Mouse (Mus musculus) brain, adult 2 months (tissue): ENCODE measurements around the gene Atp10b.
"Not testable (repeated sequence)": the region's sequence is repeated elsewhere in the genome, so short reads cannot be mapped to it uniquely, and the experiment has no call there.

Source experiments
- DNase-seq: peaks from one replicate; pipeline ENCODE4 v3.0.0; 2011; ENCODE audit warnings: low read depth, low spot score

Gene Atp10b

GRCm38 (mm10) chr11:43149577-43149976 is at the start of gene Atp10b:
Gene Atp10b, plus strand, starts transcription at chr11:43149877.
- no peak for DNase-seq

- DNase-seq: peak; percentile 62
These were observed 48.3 kb upstream of the Atp10b start for GRCm38 (mm10) chr11:43101357-43101756.

GRCm38 (mm10) chr11:43125908-43126477 is 23.7 kb upstream of the Atp10b start:
- DNase-seq: no peak

GRCm38 (mm10) chr11:43126573-43126972 is 23.1 kb upstream of the Atp10b start:
- not testable (repeated sequence) for DNase-seq

- DNase-seq: peak; percentile 81
These were observed 8.4 kb upstream of the Atp10b start for GRCm38 (mm10) chr11:43141296-43141695.

- DNase-seq: peak; percentile 75
These were observed 6.9 kb upstream of the Atp10b start for GRCm38 (mm10) chr11:43142811-43143210.

- DNase-seq: peak; percentile 20
These were observed 5.5 kb upstream of the Atp10b start for GRCm38 (mm10) chr11:43144178-43144577.

- DNase-seq: not testable (repeated sequence)
These were observed 4.8 kb upstream of the Atp10b start for GRCm38 (mm10) chr11:43144882-43145281.

GRCm38 (mm10) chr11:43147380-43147779 is 2.3 kb upstream of the Atp10b start:
- peak; percentile 29 for DNase-seq

GRCm38 (mm10) chr11:43148341-43148740 is 1.3 kb upstream of the Atp10b start:
- no peak for DNase-seq

- peak; percentile 57 for DNase-seq
These were observed 5.3 kb downstream of the Atp10b start for GRCm38 (mm10) chr11:43155004-43155403.

- no peak for DNase-seq
These were observed 5.7 kb downstream of the Atp10b start for GRCm38 (mm10) chr11:43155417-43155816.

- DNase-seq: no peak
These were observed 9.1 kb downstream of the Atp10b start for GRCm38 (mm10) chr11:43158814-43159213.

GRCm38 (mm10) chr11:43160188-43160942 is 10.7 kb downstream of the Atp10b start:
- DNase-seq: no peak

- DNase-seq: no peak
These were observed 20.9 kb downstream of the Atp10b start for GRCm38 (mm10) chr11:43170601-43171000.

- DNase-seq: no peak
These were observed 24.9 kb downstream of the Atp10b start for GRCm38 (mm10) chr11:43174359-43175116.

- no peak for DNase-seq
These were observed 32.7 kb downstream of the Atp10b start for GRCm38 (mm10) chr11:43182401-43182800.

- peak; percentile 74 for DNase-seq
These were observed 33.1 kb downstream of the Atp10b start for GRCm38 (mm10) chr11:43182816-43183215.

GRCm38 (mm10) chr11:43183457-43183856 is 33.8 kb downstream of the Atp10b start:
- no peak for DNase-seq

GRCm38 (mm10) chr11:43186291-43186690 is 36.6 kb downstream of the Atp10b start:
- no peak for DNase-seq

- peak; percentile 59 for DNase-seq
These were observed 40.3 kb downstream of the Atp10b start for GRCm38 (mm10) chr11:43189817-43190593.

- no peak for DNase-seq
These were observed 49.1 kb downstream of the Atp10b start for GRCm38 (mm10) chr11:43198811-43199210.
